Mouse (Mus musculus) cerebellum, adult 18-20 months (tissue): ENCODE data around the gene Hist1h3a.

Source experiments
- DNase-seq, 2 experiments: peaks; one replicate each; pipeline ENCODE4 v3.0.0; 2021

The Hist1h3a gene

GRCm38 (mm10) chr13:23757921-23758320 lies 4.3 kb downstream of the Hist1h3a start:
- no peak for DNase-seq

GRCm38 (mm10) chr13:23757211-23757773 lies 4.9 kb downstream of the Hist1h3a start:
- no peak for DNase-seq

GRCm38 (mm10) chr13:23756790-23757189 lies 5.4 kb downstream of the Hist1h3a start, which contains the start of gene Hist1h4b:
Gene Hist1h4b (plus strand): TSS chr13:23757013.
- peak; percentile 78 to 86 for DNase-seq

- DNase-seq: no peak
Measured at GRCm38 (mm10) chr13:23755000-23755399, 7.2 kb downstream of the Hist1h3a start.

- no peak for DNase-seq
Measured at GRCm38 (mm10) chr13:23753314-23754078, 8.7 kb downstream of the Hist1h3a start.

GRCm38 (mm10) chr13:23752742-23753172 lies 9.4 kb downstream of the Hist1h3a start:
- DNase-seq: no peak

GRCm38 (mm10) chr13:23752067-23752741 lies 10.0 kb downstream of the Hist1h3a start, which contains the start of gene Hist1h3b:
Gene Hist1h3b (plus strand): TSS chr13:23752267.
- peak; percentile 71 for DNase-seq

GRCm38 (mm10) chr13:23751478-23751956 lies 10.7 kb downstream of the Hist1h3a start:
- no peak for DNase-seq

GRCm38 (mm10) chr13:23750839-23751477 lies 11.2 kb downstream of the Hist1h3a start, which contains the start of gene Hist1h2ab:
Gene Hist1h2ab (plus strand): TSS chr13:23751126.
- DNase-seq: peak; percentile 12 to 63

- no peak for DNase-seq
Measured at GRCm38 (mm10) chr13:23749563-23750121, 12.5 kb downstream of the Hist1h3a start.

GRCm38 (mm10) chr13:23747892-23748288 lies 14.3 kb downstream of the Hist1h3a start:
- no peak for DNase-seq

- DNase-seq: peak in 1 of 2 experiments; percentile 26
Measured at GRCm38 (mm10) chr13:23747081-23747891, 14.9 kb downstream of the Hist1h3a start.

GRCm38 (mm10) chr13:23746201-23747080 lies 15.7 kb downstream of the Hist1h3a start, which contains the start of gene Hist1h2bb:
Gene Hist1h2bb (plus strand): TSS chr13:23746734.
- DNase-seq: peak; percentile 56 to 76

- peak; percentile 76 to 81 for DNase-seq
Measured at GRCm38 (mm10) chr13:23745381-23746161, 16.6 kb downstream of the Hist1h3a start, which contains the start of gene Hist1h3c. Gene Hist1h3c (minus strand): TSS chr13:23745602.

- DNase-seq: no peak
Measured at GRCm38 (mm10) chr13:23744421-23745380, 17.5 kb downstream of the Hist1h3a start.

- DNase-seq: no peak
Measured at GRCm38 (mm10) chr13:23743963-23744362, 18.2 kb downstream of the Hist1h3a start.

GRCm38 (mm10) chr13:23743215-23743614 lies 19.0 kb downstream of the Hist1h3a start:
- no peak for DNase-seq

GRCm38 (mm10) chr13:23742007-23742406 lies 20.2 kb downstream of the Hist1h3a start:
- no peak for DNase-seq
